Mouse (Mus musculus) Patski (cell line): ENCODE data around the gene Mysm1. TPM values are rescaled to one million over a fixed set of nuclear protein-coding genes. Genes with fewer than 3 reads are reported as not detected.

Source experiments
- ATAC-seq: fragments of 100-300 bp; one replicate; pipeline ENCODE4 v1.8.0; 2021
- CTCF ChIA-PET: fragments of 350-600 bp; sonication (Branson Sonifier 250); formaldehyde crosslinking; loops from one replicate; lab custom pipeline; 2022; ENCODE audit warnings: inconsistent platforms; lab: Charles Lee
- POLR2A ChIA-PET: fragments of 350-600 bp; sonication (Branson Sonifier 250); formaldehyde crosslinking; loops from one replicate; lab custom pipeline; 2022; ENCODE audit warnings: antibody characterized with exemption, inconsistent platforms; lab: Charles Lee
- DNase-seq: peaks from one replicate; pipeline ENCODE4 v3.0.0-alpha.2; 2011; ENCODE audit warnings: low read depth, low spot score
- H3K27me3 ChIP-seq: fragments of 371-371 bp; one replicate; pipeline ENCODE4 v1.5.1; 2021
- CTCF ChIP-seq: fragments of 100-300 bp; IDR thresholded peaks from one replicate; pipeline ENCODE4 v1.5.1; 2021
- in situ Hi-C: fragments of 300-500 bp; cut with MboI; formaldehyde crosslinking; loops from 3 replicates; pipeline ENCODE4 v1.11.1; 2018; ENCODE audit warnings: low pct_unique_long_range_greater_than_20kb, mixed read lengths
- polyA plus RNA-seq: library from polyadenylated mRNA; unstranded; gene quantifications from one replicate; pipeline ENCODE4 v1.2.3, GENCODE M21; 2021

The Mysm1 gene
- polyA plus RNA-seq, 1 experiment from 2014 or later, result 13.3 TPM

- CTCF ChIA-PET, result interaction anchor here (0.9 kb wide), 1 partner anchor 11 kb away, joined by 4 read pairs; no protein-coding TSS in a partner anchor
- no peaks in the 10 kb centered on the region for H3K27me3 ChIP-seq
- no peak for DNase-seq
- in situ Hi-C loops, result loop anchor here (5.0 to 10.0 kb wide), 5 partner anchors 45 to 1675 kb away; partner anchors contain the start of gene Jun
- POLR2A ChIA-PET, result no interaction called here
- no peak for TF ChIP-seq CTCF
- no peak for ATAC-seq
These were observed 28.9 kb upstream of the Mysm1 start for GRCm38 (mm10) chr4:95007759-95008158.

- POLR2A ChIA-PET, result no interaction called here
- CTCF ChIA-PET, result no interaction called here
- H3K27me3 ChIP-seq, result no peaks in the 10 kb centered on the region
- no peak for TF ChIP-seq CTCF
- in situ Hi-C loops, result loop anchor here (5.0 to 10.0 kb wide), 5 partner anchors 47 to 1677 kb away; partner anchors contain the start of gene Jun
- DNase-seq (peak; percentile 51), ATAC-seq (peak; percentile 48)
These were observed 26.4 kb upstream of the Mysm1 start for GRCm38 (mm10) chr4:95005251-95005830.

- peak; percentile 44 for DNase-seq
- ATAC-seq, result peak; percentile 93
- POLR2A ChIA-PET, result no interaction called here
- CTCF ChIA-PET, result no interaction called here
- no peak for TF ChIP-seq CTCF
- no peaks in the 10 kb centered on the region for H3K27me3 ChIP-seq
- in situ Hi-C loops, result loop anchor here (10.0 kb wide), 1 partner anchor 754 kb away; no protein-coding TSS in a partner anchor
These were observed 22.3 kb upstream of the Mysm1 start for GRCm38 (mm10) chr4:95001043-95001775.

DNA sequence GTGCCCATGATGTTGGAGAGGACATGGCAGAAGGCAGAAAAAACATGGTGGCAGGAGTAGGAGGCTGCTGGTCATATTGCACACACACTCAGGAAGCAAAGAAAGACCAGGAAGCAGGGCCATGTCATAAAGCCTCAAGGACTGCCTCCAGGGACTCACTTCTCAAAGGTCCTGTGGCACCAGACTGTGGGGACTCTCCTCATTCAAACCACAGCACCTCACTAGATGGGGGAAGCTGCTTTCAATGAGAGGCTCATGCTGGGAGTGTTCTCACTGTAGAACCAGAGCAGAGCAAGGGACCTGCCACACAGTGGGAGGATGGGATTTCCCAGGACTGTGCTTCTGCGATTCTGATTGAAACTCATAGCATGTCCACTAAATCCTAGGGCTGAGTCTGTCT lies 21.2 kb upstream of the Mysm1 start:
- no peaks in the 10 kb centered on the region for H3K27me3 ChIP-seq
- POLR2A ChIA-PET, result no interaction called here
- in situ Hi-C loops, result loop anchor here (10.0 kb wide), 1 partner anchor 755 kb away; no protein-coding TSS in a partner anchor
- no peak for ATAC-seq
- CTCF ChIA-PET, result interaction anchor here (1.2 kb wide), 1 partner anchor 10 kb away, joined by 3 read pairs; no protein-coding TSS in a partner anchor
- no peak for DNase-seq
- no peak for TF ChIP-seq CTCF

GRCm38 (mm10) chr4:94999249-94999648 lies 20.3 kb upstream of the Mysm1 start:
- H3K27me3 ChIP-seq, result no peaks in the 10 kb centered on the region
- peak; percentile 44 for ATAC-seq
- in situ Hi-C loops, result no loop called here
- ChIA-PET POLR2A (no interaction called here), CTCF (interaction anchor here (1.2 kb wide), 1 partner anchor 9 kb away, joined by 3 read pairs; no protein-coding TSS in a partner anchor)
- peak; percentile 55 for TF ChIP-seq CTCF
- DNase-seq, result no peak

GRCm38 (mm10) chr4:94995862-94996261 lies 17.0 kb upstream of the Mysm1 start:
- POLR2A ChIA-PET, result no interaction called here
- in situ Hi-C loops, result no loop called here

GRCm38 (mm10) chr4:94990204-94990603 lies 11.3 kb upstream of the Mysm1 start:
- POLR2A ChIA-PET, result no interaction called here
- TF ChIP-seq CTCF, result no peak
- no peaks in the 10 kb centered on the region for H3K27me3 ChIP-seq
- no peak for ATAC-seq
- CTCF ChIA-PET, result interaction anchor here (1.0 kb wide), 1 partner anchor 9 kb away, joined by 3 read pairs; no protein-coding TSS in a partner anchor
- in situ Hi-C loops, result no loop called here
- no peak for DNase-seq

More at GRCm38 (mm10) chr4:94995862-94996261, 17.0 kb upstream of the Mysm1 start:
- ATAC-seq (no peak), DNase-seq (no peak)
- no peaks in the 10 kb centered on the region for H3K27me3 ChIP-seq
- CTCF ChIA-PET, result no interaction called here
- TF ChIP-seq CTCF, result no peak

- no peaks in the 10 kb centered on the region for H3K27me3 ChIP-seq
- in situ Hi-C loops, result no loop called here
- ChIA-PET CTCF (interaction anchor here (1.5 kb wide), 1 partner anchor 9 kb away, joined by 3 read pairs; no protein-coding TSS in a partner anchor), POLR2A (no interaction called here)
- no peak for TF ChIP-seq CTCF
- no peak for DNase-seq
- no peak for ATAC-seq
These were observed 8.8 kb upstream of the Mysm1 start for GRCm38 (mm10) chr4:94987725-94988124.

GRCm38 (mm10) chr4:94979500-94979915 lies 608 bp upstream of the Mysm1 start:
- no peaks in the 10 kb centered on the region for H3K27me3 ChIP-seq
- TF ChIP-seq CTCF, result no peak
- POLR2A ChIA-PET, result interaction anchor here (0.7 kb wide), 2 partner anchors 13 to 970 kb away, joined by 5 to 6 read pairs; no protein-coding TSS in a partner anchor
- CTCF ChIA-PET, result no interaction called here
- DNase-seq (no peak), ATAC-seq (peak; percentile 11)
- in situ Hi-C loops, result no loop called here

DNA sequence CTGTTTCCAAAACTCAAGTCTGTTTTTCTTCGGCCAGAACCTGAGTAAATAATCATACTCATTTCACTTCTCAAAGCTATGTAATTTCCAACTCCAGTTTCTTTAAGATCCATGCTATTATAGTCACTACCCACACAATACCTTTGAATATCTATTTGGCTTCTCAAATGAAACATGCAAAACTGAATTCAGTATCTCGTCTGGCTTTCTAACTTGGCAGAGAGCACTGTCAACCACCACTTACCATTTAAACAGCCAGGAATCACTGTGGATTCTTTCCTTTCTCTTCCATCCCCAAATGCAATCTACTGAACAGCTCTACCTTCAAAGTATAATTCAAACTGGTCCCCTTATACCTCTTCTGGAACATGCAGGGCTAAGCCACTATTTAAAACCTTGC lies 5.6 kb downstream of the Mysm1 start:
- TF ChIP-seq CTCF, result no peak
- ChIA-PET POLR2A (no interaction called here), CTCF (interaction anchor here (1.0 kb wide), 1 partner anchor 31 kb away, joined by 3 read pairs; no protein-coding TSS in a partner anchor)
- no peak for ATAC-seq
- in situ Hi-C loops, result no loop called here
- H3K27me3 ChIP-seq, result no peaks in the 10 kb centered on the region
- no peak for DNase-seq
